Mouse (Mus musculus): ENCODE measurements around the gene Tgfbr3.

GRCm38 (mm10) chr5:107159914-107160890 lies 129.2 kb downstream of the Tgfbr3 start:
- TF ChIP-seq CTCF (IDR thresholded peaks at IDR 0.05) = no peak
- TF ChIP-seq EP300 (IDR thresholded peaks at IDR 0.05) = no peak
